Mouse (Mus musculus) small intestine, adult 2 months (tissue): ENCODE measurements around the gene Gm8882. TPM values are rescaled to one million over a fixed set of nuclear protein-coding genes. Genes with fewer than 3 reads are reported as not detected.
"Not testable (repeated sequence)": the region's sequence is repeated elsewhere in the genome, so short reads cannot be mapped to it uniquely, and the experiment has no call there.

Experiments
- H3K27ac ChIP-seq: fragments of 200-500 bp; 2 replicates; pipeline ENCODE4 v1.5.1; 2012; ENCODE audit warnings: low read depth, low read length, control low read depth, inconsistent platforms; ENCODE audit not compliant: insufficient read depth
- H3K27me3 ChIP-seq: fragments of 200-500 bp; 2 replicates; pipeline ENCODE4 v1.6.1; 2012; ENCODE audit warnings: mild to moderate bottlenecking, moderate library complexity, low read length, inconsistent platforms; ENCODE audit not compliant: control insufficient read depth, insufficient read depth
- H3K36me3 ChIP-seq: fragments of 200-500 bp; 2 replicates; pipeline ENCODE4 v1.6.1; 2012; ENCODE audit warnings: mild to moderate bottlenecking, low read length, control low read depth, inconsistent platforms; ENCODE audit not compliant: control insufficient read depth, insufficient read depth
- H3K4me1 ChIP-seq: fragments of 200-500 bp; 2 replicates; pipeline ENCODE4 v1.6.1; 2012; ENCODE audit warnings: low read length, inconsistent platforms, mixed read lengths; ENCODE audit not compliant: control insufficient read depth, insufficient read depth, insufficient read length
- H3K4me3 ChIP-seq: fragments of 200-500 bp; 2 replicates; pipeline ENCODE4 v1.5.1; 2012; ENCODE audit warnings: low read depth, mild to moderate bottlenecking, control low read depth, inconsistent platforms, low read length, moderate library complexity
- WGBS: fragments of 180-500 bp; shearing (Covaris S2); methylation state at CpG from one replicate; pipeline ENCODE4 v1.1.7; 2018; 5-methylcytosine and 5-hydroxymethylcytosine counted together
- polyA plus RNA-seq: library from polyadenylated mRNA; depleted of rRNA; stranded (reverse); fragments of >200 nt; gene quantifications from 2 replicates; pipeline ENCODE4 v1.2.3, GENCODE M21; 2012; rRNA removed

Gene Gm8882
- not detected in 2 replicates for polyA plus RNA-seq

DNA sequence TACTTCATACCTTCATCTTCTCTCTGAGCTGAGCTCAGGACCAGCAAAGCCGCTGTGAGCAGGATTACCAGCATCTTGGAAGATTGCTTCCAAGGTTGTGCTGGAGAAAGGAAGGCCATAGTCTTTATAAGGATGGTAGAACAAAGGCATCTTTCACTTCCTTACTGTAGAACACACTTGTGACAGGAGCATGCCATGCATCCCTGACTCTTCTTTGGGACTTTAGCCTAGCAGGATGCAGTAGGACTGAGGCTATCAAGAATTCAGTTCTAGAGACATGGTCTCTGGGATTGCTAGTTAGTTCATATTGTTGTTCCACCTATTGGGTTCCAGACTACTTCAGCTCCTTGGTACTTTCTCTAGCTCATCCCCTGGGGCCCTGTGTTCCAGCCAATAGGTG, at the start of gene Gm8882:
Gm8882 (minus strand) TSS at position 101 of the 400 bp plus-strand sequence.
- H3K4me1 ChIP-seq, H3K27me3 ChIP-seq, H3K27ac ChIP-seq, H3K4me3 ChIP-seq, H3K36me3 ChIP-seq: not testable (repeated sequence)
- WGBS, result 68% methylated on average over 1 of the region's 1 CpGs

DNA sequence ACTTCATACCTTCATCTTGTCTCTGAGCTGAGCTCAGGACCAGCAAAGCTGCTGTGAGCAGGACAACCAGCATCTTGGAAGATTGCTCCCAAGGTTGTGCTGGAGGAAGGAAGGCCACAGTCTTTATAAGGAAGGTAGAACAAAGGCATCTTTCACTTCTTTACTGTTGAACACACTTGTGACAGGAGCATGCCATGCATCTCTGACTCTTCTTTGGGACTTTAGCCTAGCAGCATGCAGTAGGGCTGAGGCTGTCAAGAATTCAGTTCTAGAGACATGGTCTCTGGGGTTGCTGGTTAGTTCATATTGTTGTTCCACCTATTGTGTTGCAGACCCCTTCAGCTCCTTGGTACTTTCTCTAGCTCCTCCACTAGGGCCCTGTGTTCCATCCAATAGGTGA, 49.3 kb downstream of the Gm8882 start, which contains the start of gene Prpmp5:
Prpmp5 (minus strand) TSS at position 101 of the 400 bp plus-strand sequence.
- not testable (repeated sequence) for H3K27ac ChIP-seq, H3K36me3 ChIP-seq, H3K27me3 ChIP-seq, H3K4me3 ChIP-seq, H3K4me1 ChIP-seq

Other genes starting within 250 kb of the Gm8882 start
- not detected in 2 replicates for gene Prb1, start 153.6 kb downstream of the Gm8882 start, polyA plus RNA-seq
- gene Prpmp5, start 49.4 kb downstream of the Gm8882 start, polyA plus RNA-seq, result not detected in 2 replicates
- not detected in 2 replicates for gene Prh1, start 205.7 kb upstream of the Gm8882 start, polyA plus RNA-seq
- not detected in 2 replicates for gene Prp2, start 231.8 kb upstream of the Gm8882 start, polyA plus RNA-seq